ENCODE assay signal across 20 mouse cellular contexts in the genomic region with DNA sequence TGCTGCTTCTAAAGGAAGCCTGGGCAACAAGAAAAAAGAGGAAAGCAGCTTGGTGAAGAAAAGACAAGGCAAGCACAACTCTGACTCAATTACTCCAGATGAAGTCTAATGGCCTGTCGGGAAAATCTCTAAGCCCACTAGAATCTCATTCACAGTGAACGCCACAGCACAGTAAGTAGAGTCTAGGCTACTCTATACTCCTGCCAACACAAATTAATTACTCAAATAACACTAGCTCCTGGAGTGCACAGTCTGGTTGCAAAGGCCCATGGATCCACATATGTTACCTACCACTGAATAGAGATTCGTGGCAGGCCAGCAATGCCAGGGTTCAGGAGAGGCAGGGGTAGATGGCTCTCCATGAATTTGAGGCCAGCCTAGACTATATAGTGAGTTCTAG. TPM values are rescaled to one million over a fixed set of nuclear protein-coding genes. Genes with fewer than 3 reads are reported as not detected.
A peak's percentile ranks its signal among the peaks of the same experiment; 100 is the strongest.
DNase-seq lines count a peak whose midpoint lies in the region; ATAC-seq and TF ChIP-seq lines count a peak whose summit lies in the region.
"Had no signal": no experiment of that assay in that cellular context is flagged by ENCODE, and none has a peak within 500 bp of the region (broad histone marks: within the 10 kb centered on the region; RNA-seq: fewer than 3 reads in every experiment).

No protein-coding gene starts in this region.

- TF ChIP-seq POLR2A in brain, embryonic 14.5 days (IDR thresholded peaks at IDR 0.05; ENCODE audit: borderline replicate concordance, extremely low read depth, insufficient read depth, insufficient read length, poor library complexity, severe bottlenecking): no peak

- H3K9ac ChIP-seq in hindbrain, embryonic 13.5 days: no peak overlapping the region
- H3K9ac ChIP-seq in hindbrain, embryonic 11.5 days (ENCODE audit: low read depth, low read length): no peak overlapping the region
- H3K9ac ChIP-seq in limb, embryonic 12.5 days (replicated peaks): no peak overlapping the region
- no peak overlapping the region for H3K9ac ChIP-seq in forebrain, embryonic 16.5 days (replicated peaks; ENCODE audit: low read depth, low read length)
- H3K9ac ChIP-seq: embryonic facial prominence, embryonic 15.5 days; heart, embryonic 12.5 days had no signal

- ATAC-seq in hindbrain, embryonic 13.5 days (ENCODE audit: low FRiP score): no peak
- ATAC-seq in hindbrain, embryonic 11.5 days (ENCODE audit: low FRiP score): no peak
- ATAC-seq in limb, embryonic 12.5 days (ENCODE audit: insufficient number of reproducible peaks, insufficient read depth, low FRiP score, low TSS enrichment, low read depth): no peak
- ATAC-seq in forebrain, embryonic 16.5 days: peak; percentile 68
- ATAC-seq: intestine, embryonic 16.5 days had no signal

- no peaks in the 10 kb centered on the region for H3K27me3 ChIP-seq in hindbrain, embryonic 13.5 days
- no peaks in the 10 kb centered on the region for H3K27me3 ChIP-seq in hindbrain, embryonic 11.5 days (ENCODE audit: control insufficient read depth, insufficient read depth, low read length)
- H3K27me3 ChIP-seq in limb, embryonic 12.5 days: no peaks in the 10 kb centered on the region
- H3K27me3 ChIP-seq in limb, embryonic 10.5 days (ENCODE audit: low read depth, poor library complexity, severe bottlenecking): no peaks in the 10 kb centered on the region
- no peaks in the 10 kb centered on the region for H3K27me3 ChIP-seq in forebrain, embryonic 16.5 days (replicated peaks; ENCODE audit: control insufficient read depth, insufficient read depth, low read length)
- H3K27me3 ChIP-seq: embryonic facial prominence, embryonic 15.5 days; heart, embryonic 12.5 days had no signal

- H3K36me3 ChIP-seq in hindbrain, embryonic 13.5 days: peaks cover 6% of the 10 kb centered on the region; the same call in 1 of the 2 replicates
- no peaks in the 10 kb centered on the region for H3K36me3 ChIP-seq in hindbrain, embryonic 11.5 days (ENCODE audit: control insufficient read depth, insufficient read depth, low read length)
- peaks cover 11% of the 10 kb centered on the region for H3K36me3 ChIP-seq in limb, embryonic 12.5 days
- no peaks in the 10 kb centered on the region for H3K36me3 ChIP-seq in limb, embryonic 10.5 days
- H3K36me3 ChIP-seq in forebrain, embryonic 16.5 days (ENCODE audit: control insufficient read depth, insufficient read depth): no peaks in the 10 kb centered on the region

- H3K4me3 ChIP-seq in hindbrain, embryonic 13.5 days: no peak overlapping the region
- no peak overlapping the region for H3K4me3 ChIP-seq in hindbrain, embryonic 11.5 days (ENCODE audit: low read depth, low read length)
- H3K4me3 ChIP-seq in limb, embryonic 12.5 days (replicated peaks): no peak overlapping the region
- H3K4me3 ChIP-seq in limb, embryonic 10.5 days: no peak overlapping the region
- no peak overlapping the region for H3K4me3 ChIP-seq in forebrain, embryonic 16.5 days (replicated peaks; ENCODE audit: low read length)
- H3K4me3 ChIP-seq: embryonic facial prominence, embryonic 15.5 days; erythroblast, embryonic 14.5 days; gastrocnemius, adult 2 months; heart, embryonic 12.5 days had no signal

- no peak overlapping the region for H3K4me2 ChIP-seq in hindbrain, embryonic 13.5 days
- H3K4me2 ChIP-seq in hindbrain, embryonic 11.5 days (replicated peaks; ENCODE audit: low read depth, low read length): no peak overlapping the region
- H3K4me2 ChIP-seq in limb, embryonic 12.5 days: no peak overlapping the region
- no peak overlapping the region for H3K4me2 ChIP-seq in forebrain, embryonic 16.5 days (ENCODE audit: low read length)
- H3K4me2 ChIP-seq: embryonic facial prominence, embryonic 15.5 days; heart, embryonic 12.5 days had no signal

- H3K4me1 ChIP-seq in hindbrain, embryonic 13.5 days (replicated peaks): peaks cover 36% of the 10 kb centered on the region
- peaks cover 2% of the 10 kb centered on the region; the same call in 1 of the 2 replicates for H3K4me1 ChIP-seq in hindbrain, embryonic 11.5 days (replicated peaks; ENCODE audit: control insufficient read depth, insufficient read depth, low read length)
- peaks cover 18% of the 10 kb centered on the region for H3K4me1 ChIP-seq in limb, embryonic 12.5 days (replicated peaks)
- H3K4me1 ChIP-seq in limb, embryonic 10.5 days: no peaks in the 10 kb centered on the region
- H3K4me1 ChIP-seq in forebrain, embryonic 16.5 days (replicated peaks; ENCODE audit: control insufficient read depth, insufficient read depth, low read length): peaks cover 30% of the 10 kb centered on the region

- no peak for TF ChIP-seq CTCF in brain, embryonic 14.5 days (IDR thresholded peaks at IDR 0.05; ENCODE audit: borderline replicate concordance, extremely low read depth, insufficient read depth, insufficient read length)

- H3K9me3 ChIP-seq in hindbrain, embryonic 13.5 days: no peaks in the 10 kb centered on the region
- H3K9me3 ChIP-seq in hindbrain, embryonic 11.5 days (ENCODE audit: control insufficient read depth, low read length): no peaks in the 10 kb centered on the region
- H3K9me3 ChIP-seq in limb, embryonic 12.5 days: no peaks in the 10 kb centered on the region
- H3K9me3 ChIP-seq in limb, embryonic 10.5 days (replicated peaks): no peaks in the 10 kb centered on the region
- no peaks in the 10 kb centered on the region for H3K9me3 ChIP-seq in forebrain, embryonic 16.5 days (ENCODE audit: control insufficient read depth, low read length)
- H3K9me3 ChIP-seq: embryonic facial prominence, embryonic 15.5 days; heart, embryonic 12.5 days had no signal

- no peak for DNase-seq in hindbrain, embryonic 11.5 days (ENCODE audit: low spot score)
- DNase-seq in limb, embryonic 10.5 days (ENCODE audit: low spot score): no peak
- peak; percentile 75 for DNase-seq in brain, embryonic 14.5 days (ENCODE audit: low read depth)
- no peak for DNase-seq in thymus, postnatal 10 days (ENCODE audit: low spot score in 2 of 2)
- DNase-seq: adrenal gland, adult 2 months; adrenal gland, postnatal 25 days; cerebellum, adult 8-10 months; cerebellum, postnatal 14 days; embryo, embryonic 11 days; gastrocnemius, adult 2 months; gastrocnemius, postnatal 25 days; heart, postnatal 36 days; kidney, adult 2 months had no signal

- H3K27ac ChIP-seq in hindbrain, embryonic 13.5 days: 0 out of 2 replicates have a peak overlapping the region, but pooled peaks have one; percentile 40
- no peak overlapping the region for H3K27ac ChIP-seq in hindbrain, embryonic 11.5 days (ENCODE audit: low read depth, low read length)
- 0 out of 2 replicates have a peak overlapping the region, but pooled peaks have one; percentile 12 for H3K27ac ChIP-seq in limb, embryonic 12.5 days
- H3K27ac ChIP-seq in limb, embryonic 10.5 days: no peak overlapping the region
- H3K27ac ChIP-seq in forebrain, embryonic 16.5 days (ENCODE audit: low read length): peak overlapping the region; percentile 47; the same call in 1 of the 2 replicates
- H3K27ac ChIP-seq: embryonic facial prominence, embryonic 15.5 days; gastrocnemius, adult 2 months had no signal

- WGBS in hindbrain, embryonic 13.5 days: 60% methylated on average over 3 of the region's 3 CpGs
- WGBS in hindbrain, embryonic 11.5 days: 83% methylated on average over 3 of the region's 3 CpGs
- WGBS in limb, embryonic 12.5 days: 75% methylated on average over 3 of the region's 3 CpGs
- WGBS in limb, embryonic 10.5 days: 91% methylated on average over 3 of the region's 3 CpGs
- 19% methylated on average over 3 of the region's 3 CpGs for whole genome bisulfite sequencing in forebrain, embryonic 16.5 days

RNA-seq across cellular contexts. Expression of a gene that starts 40.5 kb away (rescaled TPM):
- polyA plus RNA-seq in hindbrain, embryonic 13.5 days (2015; fragmentation: Nextera tagmentation; extraction: Ambion mirVana): 33.9 and 36.4 TPM in 2 replicates
- 38.8 and 42.1 TPM in 2 replicates for polyA plus RNA-seq in hindbrain, embryonic 11.5 days (2014; fragmentation: Nextera tagmentation; extraction: Ambion mirVana)
- polyA plus RNA-seq in limb, embryonic 12.5 days (2016; fragmentation: Nextera tagmentation; extraction: Ambion mirVana): 40.0 and 40.8 TPM in 2 replicates
- 15.8 and 23.3 TPM in 2 replicates for polyA plus RNA-seq in limb, embryonic 10.5 days (2016; fragmentation: Nextera tagmentation; extraction: Ambion mirVana)
- polyA plus RNA-seq in brain, embryonic 14.5 days (2012; rRNA removed): 25.2 and 28.5 TPM in 2 replicates
- 49.9 and 60.2 TPM in 2 replicates for polyA plus RNA-seq in forebrain, embryonic 16.5 days (2015; fragmentation: Nextera tagmentation; extraction: Ambion mirVana)

Comparison
In these comparisons a context has a peak if more than half of its experiments do, and no peak if none do; other contexts are left out.
1. H3K27ac ChIP-seq: peak in hindbrain, embryonic 13.5 days (single experiment), limb, embryonic 12.5 days (single experiment) and forebrain, embryonic 16.5 days (single experiment); none in hindbrain, embryonic 11.5 days (single experiment) and limb, embryonic 10.5 days (single experiment).